Mouse (Mus musculus): Measurements from ENCODE around the gene H60b.
"Not testable (repeated sequence)": the region's sequence is repeated elsewhere in the genome, so short reads cannot be mapped to it uniquely, and the experiment has no call there.

GRCm38 (mm10) chr10:22278468-22278867 lies 120.1 kb downstream of the H60b start:
- not testable (repeated sequence) for TF ChIP-seq CTCF, EP300 (IDR thresholded peaks at IDR 0.05)
